Mouse (Mus musculus) liver, postnatal 0 days (tissue): ENCODE measurements around the gene Icmt. TPM values are rescaled to one million over a fixed set of nuclear protein-coding genes. Genes with fewer than 3 reads are reported as not detected.

Source experiments
- ATAC-seq: fragments of 200-750 bp; cut with Nextera tagmentation; 2 replicates; pipeline ENCODE4 v1.8.0; 2017; ENCODE audit warnings: mild to moderate bottlenecking, moderate library complexity
- DNase-seq: peaks from one replicate; pipeline ENCODE4 v3.0.0-alpha.2; 2016
- H3K27ac ChIP-seq: fragments of 300-500 bp; sonication (generic); 2 replicates; pipeline ENCODE4 v1.5.1; 2014; ENCODE audit warnings: antibody characterized with exemption, moderate library complexity, mild to moderate bottlenecking, low read depth
- H3K27me3 ChIP-seq: fragments of 300-500 bp; sonication (generic); 2 replicates; pipeline ENCODE4 v1.6.1; 2014; ENCODE audit warnings: low read length, control low read depth, mixed read lengths; ENCODE audit not compliant: insufficient read depth
- H3K36me3 ChIP-seq: fragments of 300-500 bp; sonication (generic); replicated peaks from 2 replicates; pipeline ENCODE4 v1.6.1; 2014; ENCODE audit warnings: mild to moderate bottlenecking, control low read depth, low read length, moderate library complexity, mixed read lengths; ENCODE audit not compliant: insufficient read depth
- H3K4me1 ChIP-seq: fragments of 300-500 bp; sonication (generic); 2 replicates; pipeline ENCODE4 v1.6.1; 2014; ENCODE audit warnings: antibody characterized with exemption, mild to moderate bottlenecking, control low read depth; ENCODE audit not compliant: insufficient read depth
- H3K4me2 ChIP-seq: fragments of 300-500 bp; sonication (generic); 2 replicates; pipeline ENCODE4 v1.6.1; 2014; ENCODE audit warnings: low read depth, mild to moderate bottlenecking, low read length, moderate library complexity, mixed read lengths
- H3K4me3 ChIP-seq: fragments of 300-500 bp; sonication (generic); 2 replicates; pipeline ENCODE4 v1.5.1; 2014; ENCODE audit warnings: low read depth, low read length
- H3K9ac ChIP-seq: fragments of 300-500 bp; sonication (generic); replicated peaks from 2 replicates; pipeline ENCODE4 v1.6.1; 2014; ENCODE audit warnings: mild to moderate bottlenecking, moderate library complexity
- H3K9me3 ChIP-seq: fragments of 300-500 bp; sonication (generic); 2 replicates; pipeline ENCODE4 v1.6.1; 2016; ENCODE audit warnings: mild to moderate bottlenecking, control low read depth, low read length, mixed read lengths
- CTCF ChIP-seq: sonication (generic); IDR thresholded peaks from 2 replicates; pipeline ENCODE4 v1.5.1; 2016; ENCODE audit warnings: antibody characterized with exemption, low read depth
- EP300 ChIP-seq: IDR thresholded peaks from 2 replicates; pipeline ENCODE4 v1.6.1; 2016; ENCODE audit warnings: antibody characterized with exemption, low read depth, mild to moderate bottlenecking
- WGBS: fragments of 180-500 bp; shearing (Covaris S2); extraction: QIAGEN DNeasy Blood & Tissue Kit; methylation state at CpG from one replicate; pipeline ENCODE4 v1.1.7; 2014; ENCODE audit not compliant: insufficient replicate concordance; 5-methylcytosine and 5-hydroxymethylcytosine counted together
- polyA plus RNA-seq: library from polyadenylated mRNA; unstranded; fragments of >200 nt; fragmentation: Nextera tagmentation; extraction: Ambion mirVana; gene quantifications from 2 replicates; pipeline ENCODE4 v1.2.1, GENCODE M21; 2015

The Icmt gene
- polyA plus RNA-seq, 1 experiment from 2014 or later, result 6.9 TPM

DNA sequence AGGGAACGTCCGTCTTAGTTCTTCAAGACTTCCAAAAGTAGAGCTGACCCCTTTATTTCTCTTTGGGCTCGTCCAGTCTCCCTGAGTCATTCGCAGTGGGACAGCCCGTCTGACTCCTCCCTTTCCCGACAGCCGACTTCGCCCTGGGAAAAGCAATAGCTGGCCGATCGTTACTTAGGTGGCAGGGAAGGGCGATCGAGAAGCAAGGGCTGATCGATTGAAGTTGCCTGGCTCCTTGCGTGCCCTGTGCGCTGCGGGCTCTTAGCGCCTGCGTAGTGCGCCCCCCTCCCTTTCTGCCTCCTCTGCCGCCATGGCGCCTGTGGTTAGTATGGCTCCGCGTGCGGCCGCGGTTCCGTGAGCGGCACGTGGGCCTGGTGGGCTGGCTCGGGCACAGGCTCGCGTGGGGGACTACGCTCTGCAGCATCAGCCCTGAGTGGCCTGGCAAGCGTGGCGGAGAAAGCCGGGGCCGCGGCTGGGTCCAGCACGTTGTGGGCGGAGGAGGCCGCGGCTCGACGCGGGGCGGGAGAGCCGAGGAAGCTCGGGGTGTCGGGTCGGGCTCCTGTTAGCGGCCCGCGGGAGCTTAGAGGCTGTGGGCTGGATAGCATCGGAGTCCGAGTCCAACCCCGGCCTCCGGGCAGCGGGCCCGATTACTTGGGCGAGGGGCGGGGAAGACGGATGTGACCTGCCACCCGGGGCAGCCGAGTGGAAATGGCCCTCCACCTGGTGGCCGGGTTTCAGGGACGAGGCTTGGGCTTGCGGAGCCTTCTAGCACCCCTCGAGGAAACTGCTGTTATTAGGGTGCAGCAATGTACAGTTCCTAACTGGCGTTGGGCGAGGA is 28.8 kb downstream of the Icmt start, which contains the start of gene Rpl22:
Rpl22 (plus strand) TSS at position 169 of the 838 bp plus-strand sequence.
- Histone ChIP-seq H3K9ac (peak within 1 kb of the TSS; percentile 92), H3K4me2 (peak within 1 kb of the TSS; percentile 88), H3K4me1 (peaks cover 7% of the 10 kb centered on the region), H3K27ac (peak within 1 kb of the TSS; percentile 67), H3K36me3 (peaks cover 23% of the 10 kb centered on the region), H3K4me3 (peak within 1 kb of the TSS; percentile 91), H3K27me3 (no peaks in the 10 kb centered on the region), H3K9me3 (no peaks in the 10 kb centered on the region)
- TF ChIP-seq CTCF, result peak; percentile 49
- TF ChIP-seq EP300, result peak; percentile 73; the same call in 1 of the 2 replicates
- DNase-seq (peak; percentile 91), ATAC-seq (peak; percentile 99)
- WGBS, result 2% methylated on average over 68 of the region's 70 CpGs

DNA sequence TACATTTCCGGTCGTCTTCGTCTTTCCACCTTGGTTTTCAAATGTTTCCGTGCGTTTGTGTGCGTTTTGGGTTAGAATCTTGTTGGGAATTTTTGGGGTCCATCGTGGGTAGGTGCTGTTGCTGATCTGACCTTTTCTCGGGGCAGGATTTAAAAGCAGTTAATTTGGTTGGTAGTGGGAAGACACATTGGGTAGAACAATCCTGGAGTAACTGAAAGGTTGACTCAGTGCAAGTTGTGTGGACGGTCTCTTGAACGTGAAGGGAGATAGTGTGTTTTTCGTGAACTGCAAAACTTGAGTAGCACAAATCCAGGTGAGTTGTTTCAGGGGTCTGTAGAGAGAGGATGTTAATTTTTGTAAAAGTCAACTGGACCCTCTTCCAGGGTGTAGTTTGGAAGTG is 29.5 kb downstream of the Icmt start:
- peak overlapping the region; percentile 91 for H3K4me3 ChIP-seq
- ATAC-seq (no peak), DNase-seq (no peak)
- H3K27ac ChIP-seq, result peak overlapping the region; percentile 67; the same call in 1 of the 2 replicates
- peaks cover 7% of the 10 kb centered on the region for H3K4me1 ChIP-seq
- no peaks in the 10 kb centered on the region for H3K27me3 ChIP-seq
- peak overlapping the region; percentile 92 for H3K9ac ChIP-seq
- peaks cover 30% of the 10 kb centered on the region for H3K36me3 ChIP-seq
- WGBS, result under 1% methylated on average over 11 of the region's 11 CpGs
- TF ChIP-seq EP300, result no peak
- TF ChIP-seq CTCF, result no peak
- H3K4me2 ChIP-seq, result peak overlapping the region; percentile 88
- H3K9me3 ChIP-seq, result no peaks in the 10 kb centered on the region

DNA sequence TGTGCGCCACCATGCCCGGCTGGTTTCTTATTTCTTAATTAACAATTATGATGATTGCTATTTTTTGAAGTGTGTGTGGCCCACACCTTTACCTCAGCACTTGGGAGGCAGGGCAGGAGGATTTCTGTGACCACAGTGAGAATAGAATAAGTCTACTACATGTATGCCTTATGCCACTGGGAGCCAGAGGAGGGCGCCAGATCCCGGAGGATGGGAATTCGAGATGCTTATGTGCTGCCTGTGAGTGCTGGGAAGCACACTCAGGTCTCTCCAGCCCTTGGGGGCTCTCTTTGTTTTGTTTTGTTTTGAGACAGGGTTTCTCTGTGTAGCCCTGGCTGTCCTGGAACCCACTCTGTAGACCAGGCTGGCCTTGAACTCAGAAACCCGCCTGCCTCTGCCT is 31.7 kb downstream of the Icmt start:
- Histone ChIP-seq H3K27ac (no peak overlapping the region), H3K36me3 (peaks cover 50% of the 10 kb centered on the region), H3K4me1 (peaks cover 7% of the 10 kb centered on the region), H3K27me3 (no peaks in the 10 kb centered on the region), H3K4me3 (no peak overlapping the region), H3K9ac (no peak overlapping the region), H3K4me2 (no peak overlapping the region), H3K9me3 (no peaks in the 10 kb centered on the region)
- TF ChIP-seq EP300, result no peak
- TF ChIP-seq CTCF, result peak; percentile 63
- peak; percentile 67 for DNase-seq
- ATAC-seq, result no peak
- 71% methylated on average over 6 of the region's 6 CpGs for WGBS

DNA sequence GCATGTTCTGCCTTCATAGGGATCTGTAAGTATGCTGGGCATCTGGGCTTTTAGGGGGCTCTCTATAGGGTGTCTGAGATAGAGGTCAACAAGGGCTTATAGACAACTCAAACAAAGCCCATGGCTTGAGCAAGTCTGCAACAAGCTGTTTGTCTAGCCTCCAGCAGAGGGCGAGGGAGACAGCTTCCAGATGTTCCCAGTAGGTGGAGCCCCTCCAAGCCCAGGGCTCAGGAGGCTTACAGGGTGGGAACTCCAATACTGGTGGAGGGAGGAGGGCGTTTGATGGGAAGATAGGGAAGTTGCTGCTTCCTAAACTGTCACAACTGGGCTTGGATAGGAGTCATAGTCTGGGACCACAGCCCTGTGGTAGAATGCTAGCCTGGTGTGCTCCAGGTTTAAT is 35.9 kb downstream of the Icmt start:
- no peak overlapping the region for H3K27ac ChIP-seq
- DNase-seq (peak; percentile 69), ATAC-seq (peak; percentile 72)
- H3K36me3 ChIP-seq, result peaks cover 51% of the 10 kb centered on the region
- H3K9me3 ChIP-seq, result no peaks in the 10 kb centered on the region
- peaks cover 7% of the 10 kb centered on the region for H3K27me3 ChIP-seq
- no peak overlapping the region for H3K4me2 ChIP-seq
- H3K4me3 ChIP-seq, result no peak overlapping the region
- no peaks in the 10 kb centered on the region for H3K4me1 ChIP-seq
- no peak overlapping the region for H3K9ac ChIP-seq
- TF ChIP-seq CTCF, result peak; percentile 95
- TF ChIP-seq EP300, result no peak
- WGBS, result 20% methylated on average over 2 of the region's 2 CpGs

DNA sequence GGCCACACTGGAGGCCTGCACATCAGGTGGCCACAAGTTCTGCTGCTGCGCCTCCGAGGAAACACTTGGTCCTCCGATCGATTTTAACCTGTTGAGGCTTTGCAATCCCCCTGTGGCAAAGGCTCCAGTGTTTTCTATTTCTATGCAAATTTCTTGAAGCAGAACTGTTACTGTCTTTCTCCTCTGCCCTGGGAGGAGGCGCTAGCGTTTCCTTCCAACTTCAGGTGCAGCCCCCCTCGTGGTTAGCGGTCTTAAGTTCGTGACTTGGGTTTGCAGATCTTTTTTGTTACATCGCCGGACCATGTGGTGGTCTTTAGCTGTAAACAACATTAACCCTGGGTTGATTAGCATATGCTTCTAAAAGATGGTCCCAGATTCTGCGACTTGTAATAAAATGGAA is 36.6 kb downstream of the Icmt start:
- TF ChIP-seq CTCF (no peak), EP300 (no peak)
- ATAC-seq (no peak), DNase-seq (no peak)
- 89% methylated on average over 12 of the region's 12 CpGs for WGBS
- Histone ChIP-seq H3K4me2 (no peak overlapping the region), H3K9me3 (no peaks in the 10 kb centered on the region), H3K27ac (no peak overlapping the region), H3K27me3 (peaks cover 13% of the 10 kb centered on the region), H3K4me3 (no peak overlapping the region), H3K4me1 (no peaks in the 10 kb centered on the region), H3K9ac (no peak overlapping the region), H3K36me3 (peaks cover 50% of the 10 kb centered on the region)

DNA sequence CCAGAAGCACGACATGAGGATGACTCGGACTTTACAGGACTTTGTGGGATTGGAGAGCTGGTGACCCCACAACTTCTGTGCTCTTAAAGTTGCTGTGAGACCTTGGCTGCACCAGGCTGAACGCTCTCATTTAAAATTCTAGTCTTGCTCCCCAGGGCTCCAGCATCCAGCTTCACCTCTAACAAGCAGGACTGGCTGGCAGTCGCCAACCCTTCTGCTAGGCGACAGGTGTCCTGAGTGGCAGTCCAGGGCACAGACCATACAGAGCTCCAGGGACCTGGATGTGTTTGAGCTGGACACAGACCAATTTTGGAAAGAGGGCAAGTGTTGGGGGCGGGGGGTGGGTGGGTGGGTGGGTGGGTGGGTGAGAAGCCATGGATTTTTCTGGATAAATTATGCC is 40.7 kb downstream of the Icmt start:
- Histone ChIP-seq H3K27me3 (peaks cover 36% of the 10 kb centered on the region), H3K4me2 (no peak overlapping the region), H3K36me3 (peaks cover 14% of the 10 kb centered on the region), H3K9ac (no peak overlapping the region), H3K4me3 (no peak overlapping the region), H3K9me3 (no peaks in the 10 kb centered on the region), H3K4me1 (peaks cover 4% of the 10 kb centered on the region), H3K27ac (no peak overlapping the region)
- 27% methylated on average over 6 of the region's 6 CpGs for WGBS
- DNase-seq (no peak), ATAC-seq (no peak)
- TF ChIP-seq CTCF (no peak), EP300 (no peak)
